Mouse (Mus musculus) left cerebral cortex, postnatal 4 days (tissue): ENCODE data around the gene Esam. TPM values are rescaled to one million over a fixed set of nuclear protein-coding genes. Genes with fewer than 3 reads are reported as not detected.

Experiments used
- DNase-seq: peaks from one replicate; pipeline ENCODE4 v3.0.0-alpha.2; 2022
- intact Hi-C: fragments of 180-260 bp; cut with DNase I; formaldehyde crosslinking; loops from one replicate; pipeline ENCODE4 v1.15.1; 2025
- total RNA-seq, 2 experiments: library from RNA; stranded (reverse); gene quantifications; 2 replicates each; pipeline ENCODE4 v1.2.3; 2021

Gene Esam
- total RNA-seq, 2 experiments from 2014 or later: 30.8 to 30.9 TPM

- intact Hi-C loops: no loop called here
- DNase-seq: peak; percentile 18
Observed at GRCm38 (mm10) chr9:37530031-37530887, 2.4 kb downstream of the Esam start.

GRCm38 (mm10) chr9:37530888-37531705 is 3.2 kb downstream of the Esam start:
- intact Hi-C loops: no loop called here
- peak; percentile 38 for DNase-seq

- DNase-seq: no peak
- intact Hi-C loops: no loop called here
Observed at GRCm38 (mm10) chr9:37536851-37537250, 9.0 kb downstream of the Esam start.

GRCm38 (mm10) chr9:37537658-37538250 is 9.9 kb downstream of the Esam start:
- DNase-seq: no peak
- intact Hi-C loops: no loop called here

GRCm38 (mm10) chr9:37539170-37540025 is 11.5 kb downstream of the Esam start, which contains the start of gene Vsig2:
Gene Vsig2, plus strand, starts transcription at chr9:37539255.
- intact Hi-C loops: no loop called here
- no peak for DNase-seq

GRCm38 (mm10) chr9:37540226-37540625 is 12.3 kb downstream of the Esam start:
- DNase-seq: no peak
- intact Hi-C loops: no loop called here

- DNase-seq: no peak
- intact Hi-C loops: no loop called here
Observed at GRCm38 (mm10) chr9:37540701-37541575, 13.1 kb downstream of the Esam start.

GRCm38 (mm10) chr9:37541851-37542642 is 14.2 kb downstream of the Esam start:
- no peak for DNase-seq
- intact Hi-C loops: no loop called here

GRCm38 (mm10) chr9:37543869-37544440 is 16.1 kb downstream of the Esam start:
- intact Hi-C loops: no loop called here
- no peak for DNase-seq

GRCm38 (mm10) chr9:37544447-37545165 is 16.7 kb downstream of the Esam start:
- DNase-seq: peak; percentile 62
- intact Hi-C loops: loop anchor here (5.0 kb wide), 1 partner anchor 112 kb away; the partner anchor contains the start of gene Robo3

- no peak for DNase-seq
- intact Hi-C loops: loop anchor here (5.0 kb wide), 1 partner anchor 113 kb away; the partner anchor contains the start of gene Robo3
Observed at GRCm38 (mm10) chr9:37545166-37545610, 17.3 kb downstream of the Esam start.

- no peak for DNase-seq
- intact Hi-C loops: loop anchor here (5.0 kb wide), 1 partner anchor 114 kb away; the partner anchor contains the start of gene Robo3
Observed at GRCm38 (mm10) chr9:37545847-37546452, 18.1 kb downstream of the Esam start.

- no peak for DNase-seq
- intact Hi-C loops: loop anchor here (5.0 kb wide), 1 partner anchor 115 kb away; the partner anchor contains the start of gene Robo3
Observed at GRCm38 (mm10) chr9:37546889-37547288, 19.0 kb downstream of the Esam start.

GRCm38 (mm10) chr9:37550435-37550834 is 22.6 kb downstream of the Esam start:
- intact Hi-C loops: loop anchor here (10.0 kb wide), 2 partner anchors 64 to 384 kb away; partner anchors contain the start of gene Spa17

GRCm38 (mm10) chr9:37551751-37552531 is 24.1 kb downstream of the Esam start:
- no peak for DNase-seq
- intact Hi-C loops: loop anchor here (10.0 kb wide), 2 partner anchors 63 to 383 kb away; partner anchors contain the start of gene Spa17

More at GRCm38 (mm10) chr9:37550435-37550834, 22.6 kb downstream of the Esam start:
- no peak for DNase-seq
